Mouse (Mus musculus) mesoderm, embryonic 11.5 days (tissue): ENCODE results near the gene Fam227b.

Experiments used
- DNase-seq: peaks from one replicate; pipeline ENCODE4 v3.0.0-alpha.2; 2012; ENCODE audit warnings: low read depth, low spot score

Gene Fam227b

GRCm38 (mm10) chr2:126061037-126061773, 90.6 kb downstream of the Fam227b start:
- DNase-seq = no peak

GRCm38 (mm10) chr2:126060595-126060994, 91.2 kb downstream of the Fam227b start:
- no peak for DNase-seq

GRCm38 (mm10) chr2:126053657-126054056, 98.1 kb downstream of the Fam227b start:
- no peak for DNase-seq

- DNase-seq = peak; percentile 64
Measured at GRCm38 (mm10) chr2:126052749-126053557, 98.9 kb downstream of the Fam227b start.

- no peak for DNase-seq
Measured at GRCm38 (mm10) chr2:126045621-126046020, 106.2 kb downstream of the Fam227b start.

- DNase-seq = no peak
Measured at GRCm38 (mm10) chr2:126042674-126043073, 109.1 kb downstream of the Fam227b start.

GRCm38 (mm10) chr2:126041237-126041636, 110.6 kb downstream of the Fam227b start:
- DNase-seq = no peak

- DNase-seq = no peak
Measured at GRCm38 (mm10) chr2:126040651-126041050, 111.2 kb downstream of the Fam227b start.

GRCm38 (mm10) chr2:126039414-126039891, 112.4 kb downstream of the Fam227b start:
- no peak for DNase-seq

GRCm38 (mm10) chr2:126038221-126039000, 113.4 kb downstream of the Fam227b start:
- no peak for DNase-seq

GRCm38 (mm10) chr2:126036121-126036520, 115.7 kb downstream of the Fam227b start:
- DNase-seq = no peak

GRCm38 (mm10) chr2:126035013-126035770, 116.6 kb downstream of the Fam227b start:
- DNase-seq = no peak

GRCm38 (mm10) chr2:126034379-126035005, 117.3 kb downstream of the Fam227b start, which contains the start of gene Fgf7:
Gene Fgf7, plus strand, starts transcription at chr2:126034658.
- DNase-seq = peak; percentile 38

GRCm38 (mm10) chr2:126033114-126033972, 118.5 kb downstream of the Fam227b start:
- DNase-seq = no peak

- no peak for DNase-seq
Measured at GRCm38 (mm10) chr2:126031186-126031900, 120.5 kb downstream of the Fam227b start.

- peak; percentile 18 for DNase-seq
Measured at GRCm38 (mm10) chr2:126015763-126016473, 135.9 kb downstream of the Fam227b start.

GRCm38 (mm10) chr2:126014989-126015710, 136.7 kb downstream of the Fam227b start:
- peak; percentile 30 for DNase-seq

GRCm38 (mm10) chr2:126006742-126007141, 145.1 kb downstream of the Fam227b start:
- no peak for DNase-seq
